Mouse (Mus musculus) testis, adult 2 months (tissue): ENCODE results near the gene Cacna1e.

ENCODE experiments used
- CTCF ChIP-seq: fragments of 200-500 bp; IDR thresholded peaks from 2 replicates; pipeline ENCODE4 v1.5.1; 2012; ENCODE audit warnings: low read depth, mild to moderate bottlenecking, inconsistent platforms, low read length, moderate library complexity; ENCODE audit not compliant: control insufficient read depth, insufficient read depth, insufficient replicate concordance
- POLR2A ChIP-seq: fragments of 200-500 bp; IDR thresholded peaks from 2 replicates; pipeline ENCODE4 v1.6.1; 2012; ENCODE audit warnings: low read depth, mild to moderate bottlenecking, inconsistent platforms, low read length, moderate library complexity; ENCODE audit not compliant: control insufficient read depth

GRCm38 (mm10) chr1:154622666-154623653 lies 261.3 kb downstream of the Cacna1e start:
- TF ChIP-seq CTCF (no peak), POLR2A (no peak)
